Mouse (Mus musculus) hindbrain, embryonic 16.5 days (tissue): ENCODE measurements around the gene Kxd1. TPM values are rescaled to one million over a fixed set of nuclear protein-coding genes. Genes with fewer than 3 reads are reported as not detected.

ENCODE experiments used
- ATAC-seq: fragments of 200-750 bp; cut with Nextera tagmentation; 2 replicates; pipeline ENCODE4 v1.8.0; 2017; ENCODE audit warnings: moderate TSS enrichment, moderate library complexity
- H3K27ac ChIP-seq: fragments of 300-500 bp; sonication (generic); 2 replicates; pipeline ENCODE4 v1.5.1; 2014; ENCODE audit warnings: low read depth, mild to moderate bottlenecking, control low read depth, low read length, moderate library complexity
- H3K27me3 ChIP-seq: fragments of 300-500 bp; sonication (generic); replicated peaks from 2 replicates; pipeline ENCODE4 v1.6.1; 2014; ENCODE audit warnings: low read length; ENCODE audit not compliant: control insufficient read depth, insufficient read depth
- H3K36me3 ChIP-seq: fragments of 300-500 bp; sonication (generic); 2 replicates; pipeline ENCODE4 v1.6.1; 2014; ENCODE audit warnings: mild to moderate bottlenecking, low read length, moderate library complexity, mixed read lengths; ENCODE audit not compliant: control insufficient read depth, insufficient read depth
- H3K4me1 ChIP-seq: fragments of 300-500 bp; sonication (generic); 2 replicates; pipeline ENCODE4 v1.6.1; 2014; ENCODE audit warnings: low read depth, low read length; ENCODE audit not compliant: control insufficient read depth, insufficient read depth
- H3K4me2 ChIP-seq: fragments of 300-500 bp; sonication (generic); 2 replicates; pipeline ENCODE4 v1.6.1; 2014; ENCODE audit warnings: mild to moderate bottlenecking, low read length, control low read depth, moderate library complexity
- H3K4me3 ChIP-seq: fragments of 300-500 bp; sonication (generic); 2 replicates; pipeline ENCODE4 v1.5.1; 2014; ENCODE audit warnings: mild to moderate bottlenecking, low read length, control low read depth, moderate library complexity
- H3K9ac ChIP-seq: fragments of 300-500 bp; sonication (generic); 2 replicates; pipeline ENCODE4 v1.6.1; 2014; ENCODE audit warnings: low read depth, mild to moderate bottlenecking, control low read depth, low read length, moderate library complexity
- H3K9me3 ChIP-seq: fragments of 300-500 bp; sonication (generic); 2 replicates; pipeline ENCODE4 v1.6.1; 2014; ENCODE audit warnings: mild to moderate bottlenecking, low read length, moderate library complexity; ENCODE audit not compliant: control insufficient read depth
- WGBS: fragments of 180-500 bp; shearing (Covaris S2); extraction: QIAGEN DNeasy Blood & Tissue Kit; methylation state at CpG from one replicate; pipeline ENCODE4 v1.1.7; 2014; 5-methylcytosine and 5-hydroxymethylcytosine counted together
- polyA plus RNA-seq: library from polyadenylated mRNA; unstranded; fragments of >200 nt; fragmentation: Nextera tagmentation; extraction: Ambion mirVana; gene quantifications from 2 replicates; pipeline ENCODE4 v1.2.1, GENCODE M21; 2015

Kxd1 gene
- polyA plus RNA-seq, 1 experiment from 2014 or later: 45.2 TPM

DNA sequence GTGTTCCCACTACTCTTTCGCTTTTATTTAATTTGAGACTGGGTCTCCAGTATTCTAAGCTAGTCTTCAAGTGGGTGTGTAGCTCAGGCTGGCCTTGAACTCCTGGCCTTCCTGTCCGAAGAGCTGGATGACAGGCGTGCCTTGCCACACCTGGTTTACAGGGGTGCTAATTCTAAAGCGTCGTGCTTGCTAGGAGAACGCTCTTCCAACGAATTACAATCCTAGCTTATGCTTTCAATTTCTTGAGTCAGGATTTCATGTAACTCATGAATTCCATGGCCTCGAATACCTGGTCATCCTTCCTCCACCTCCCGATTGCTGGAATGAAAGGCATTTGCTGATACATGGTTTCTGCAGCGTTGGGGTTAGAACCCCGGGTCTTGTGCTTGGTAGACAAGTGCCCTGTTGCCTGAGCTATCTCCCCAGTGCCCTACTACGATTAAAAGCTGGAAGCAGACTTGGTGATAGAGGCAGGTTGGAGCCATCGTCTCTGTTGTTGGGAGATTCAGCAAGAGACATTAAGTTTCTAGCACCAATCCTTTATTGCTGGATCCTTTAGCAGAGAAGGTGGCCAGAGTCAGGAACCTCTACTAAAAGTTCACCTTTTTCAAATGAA, 534 bp upstream of the Kxd1 start:
- WGBS: 35% methylated on average over 13 of the region's 13 CpGs
- H3K4me1 ChIP-seq: peaks cover 21% of the 10 kb centered on the region
- no peak; the same call in 1 of the 2 replicates for ATAC-seq

DNA sequence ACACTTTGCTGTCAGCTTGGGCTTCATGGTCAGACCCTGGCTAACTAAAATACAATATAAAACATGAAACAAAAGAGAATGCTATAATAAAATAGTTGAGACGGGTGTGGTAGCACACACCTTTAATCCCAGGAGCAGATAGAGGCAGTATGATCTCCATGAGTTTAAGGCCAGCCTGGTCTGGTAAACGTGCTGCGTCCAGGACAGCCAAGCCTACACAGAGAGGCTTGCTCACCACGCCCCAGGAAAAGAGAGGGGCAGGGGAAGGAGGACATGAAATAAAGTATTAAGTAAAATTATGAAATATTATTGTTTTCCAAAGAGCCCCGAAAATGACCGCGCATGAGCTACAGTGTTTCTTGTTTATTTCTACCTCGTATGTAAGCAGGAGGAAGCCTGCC, 645 bp downstream of the Kxd1 start:
- 2% methylated on average over 8 of the region's 8 CpGs for WGBS

More for the DNA sequence above, 534 bp upstream of the Kxd1 start:
- Histone ChIP-seq H3K27me3 (no peaks in the 10 kb centered on the region), H3K27ac (peak overlapping the region; percentile 93), H3K4me3 (peak overlapping the region; percentile 81), H3K9me3 (no peaks in the 10 kb centered on the region), H3K4me2 (peak overlapping the region; percentile 89), H3K36me3 (peaks cover 17% of the 10 kb centered on the region), H3K9ac (peak overlapping the region; percentile 98)

DNA sequence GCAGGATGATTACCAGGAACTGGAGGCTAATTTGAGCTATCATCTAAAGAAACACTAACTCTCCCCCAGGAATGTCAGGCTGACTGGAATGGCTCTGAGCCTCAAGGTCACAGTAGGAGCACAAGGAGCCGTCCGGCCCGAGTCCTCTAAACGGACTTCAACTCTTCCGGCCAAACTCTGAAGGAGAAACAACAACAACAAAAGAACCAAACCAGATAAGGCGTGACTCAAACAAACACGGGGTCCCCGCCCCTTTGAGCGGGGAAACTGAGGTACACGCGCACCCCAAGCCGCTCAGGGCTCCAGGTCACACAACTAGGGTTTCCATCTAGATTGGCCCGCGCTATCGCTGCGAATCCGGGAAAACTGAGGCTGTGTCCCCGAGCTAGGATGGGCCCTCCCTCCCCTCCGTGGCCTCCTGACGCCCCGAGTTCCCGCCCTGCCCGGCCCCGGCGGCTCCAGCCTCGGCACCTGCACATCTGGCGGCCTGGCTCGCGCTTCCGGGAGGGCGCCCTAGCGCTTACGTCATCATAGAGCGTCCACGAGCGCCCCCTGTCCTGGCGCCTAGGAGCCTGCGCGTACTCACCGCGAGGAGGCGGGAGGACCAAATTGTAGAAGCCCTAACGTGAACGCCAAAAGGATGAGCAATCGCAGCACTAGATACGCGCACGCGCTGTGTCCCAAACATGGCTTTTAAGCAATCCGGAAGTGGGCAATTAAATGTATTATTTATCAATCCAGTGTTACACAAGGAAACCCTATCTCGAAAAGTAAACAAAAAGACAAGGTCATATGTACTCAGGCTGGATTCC, 5.0 kb downstream of the Kxd1 start:
- peak; percentile 86 for ATAC-seq
- WGBS: under 1% methylated on average over 50 of the region's 51 CpGs

More for the DNA sequence above, 645 bp downstream of the Kxd1 start:
- Histone ChIP-seq H3K27me3 (no peaks in the 10 kb centered on the region), H3K27ac (peak overlapping the region; percentile 93), H3K9me3 (no peaks in the 10 kb centered on the region), H3K36me3 (peaks cover 12% of the 10 kb centered on the region), H3K4me2 (peak overlapping the region; percentile 64), H3K4me1 (peaks cover 25% of the 10 kb centered on the region), H3K4me3 (peak overlapping the region; percentile 81), H3K9ac (peak overlapping the region; percentile 98)
- 0 out of 2 replicates have a peak, but pooled peaks have one; percentile 19 for ATAC-seq

DNA sequence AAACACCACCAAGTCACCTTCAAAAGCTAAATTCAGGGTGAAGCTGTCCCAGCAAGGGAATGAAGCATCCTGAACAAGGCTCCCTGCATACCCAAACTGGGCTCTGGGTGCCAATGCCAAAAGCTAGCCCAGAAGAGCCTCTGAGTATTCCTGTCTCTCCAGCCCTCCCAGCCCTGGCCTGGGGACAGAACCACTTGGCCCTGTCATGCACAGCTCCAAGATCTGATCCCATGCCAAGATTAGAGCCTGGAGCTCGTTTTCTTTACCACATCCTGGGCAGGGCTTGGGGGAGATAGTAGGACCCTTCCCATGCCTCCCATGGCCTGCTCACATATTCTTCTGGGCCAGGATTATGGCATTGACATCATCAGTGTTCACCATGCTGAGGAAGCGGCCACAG, 8.2 kb downstream of the Kxd1 start:
- no peaks in the 10 kb centered on the region for H3K9me3 ChIP-seq
- no peak overlapping the region for H3K4me3 ChIP-seq
- no peak overlapping the region for H3K9ac ChIP-seq
- ATAC-seq: no peak
- no peaks in the 10 kb centered on the region for H3K36me3 ChIP-seq
- 64% methylated on average over 2 of the region's 2 CpGs for WGBS
- peaks cover 10% of the 10 kb centered on the region for H3K4me1 ChIP-seq
- no peaks in the 10 kb centered on the region for H3K27me3 ChIP-seq
- no peak overlapping the region for H3K4me2 ChIP-seq
- H3K27ac ChIP-seq: no peak overlapping the region

More for the DNA sequence above, 5.0 kb downstream of the Kxd1 start:
- peak overlapping the region; percentile 84 for H3K4me3 ChIP-seq
- H3K4me2 ChIP-seq: peak overlapping the region; percentile 92
- H3K27ac ChIP-seq: peak overlapping the region; percentile 84
- no peaks in the 10 kb centered on the region for H3K9me3 ChIP-seq
- H3K9ac ChIP-seq: peak overlapping the region; percentile 88
- peaks cover 16% of the 10 kb centered on the region for H3K4me1 ChIP-seq
- H3K27me3 ChIP-seq: no peaks in the 10 kb centered on the region
- H3K36me3 ChIP-seq: no peaks in the 10 kb centered on the region

DNA sequence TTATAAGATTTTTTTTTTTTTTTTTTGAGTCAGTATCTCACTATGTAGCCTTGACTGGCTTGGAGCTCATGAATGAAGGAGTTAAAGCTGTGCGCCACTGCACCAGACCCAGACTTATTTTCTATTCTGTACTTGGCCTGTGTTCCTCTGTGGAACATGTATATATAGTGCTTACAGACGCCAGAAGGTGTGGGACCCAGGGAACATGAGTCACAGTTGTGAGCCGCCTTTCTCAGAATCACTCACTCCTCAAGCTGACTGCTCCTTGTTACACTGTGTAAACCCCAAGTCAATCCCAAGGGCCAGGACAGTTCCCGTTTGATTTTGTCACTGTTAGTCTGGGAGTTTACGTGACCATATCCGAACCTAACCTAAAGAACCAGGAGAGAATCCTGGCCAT, 8.7 kb downstream of the Kxd1 start:
- 92% methylated on average over 6 of the region's 6 CpGs for WGBS
- Histone ChIP-seq H3K4me3 (no peak overlapping the region), H3K27me3 (no peaks in the 10 kb centered on the region), H3K4me2 (no peak overlapping the region), H3K9ac (no peak overlapping the region), H3K36me3 (peaks cover 3% of the 10 kb centered on the region; the same call in 1 of the 2 replicates), H3K9me3 (no peaks in the 10 kb centered on the region), H3K4me1 (peaks cover 10% of the 10 kb centered on the region), H3K27ac (no peak overlapping the region)
- ATAC-seq: no peak

DNA sequence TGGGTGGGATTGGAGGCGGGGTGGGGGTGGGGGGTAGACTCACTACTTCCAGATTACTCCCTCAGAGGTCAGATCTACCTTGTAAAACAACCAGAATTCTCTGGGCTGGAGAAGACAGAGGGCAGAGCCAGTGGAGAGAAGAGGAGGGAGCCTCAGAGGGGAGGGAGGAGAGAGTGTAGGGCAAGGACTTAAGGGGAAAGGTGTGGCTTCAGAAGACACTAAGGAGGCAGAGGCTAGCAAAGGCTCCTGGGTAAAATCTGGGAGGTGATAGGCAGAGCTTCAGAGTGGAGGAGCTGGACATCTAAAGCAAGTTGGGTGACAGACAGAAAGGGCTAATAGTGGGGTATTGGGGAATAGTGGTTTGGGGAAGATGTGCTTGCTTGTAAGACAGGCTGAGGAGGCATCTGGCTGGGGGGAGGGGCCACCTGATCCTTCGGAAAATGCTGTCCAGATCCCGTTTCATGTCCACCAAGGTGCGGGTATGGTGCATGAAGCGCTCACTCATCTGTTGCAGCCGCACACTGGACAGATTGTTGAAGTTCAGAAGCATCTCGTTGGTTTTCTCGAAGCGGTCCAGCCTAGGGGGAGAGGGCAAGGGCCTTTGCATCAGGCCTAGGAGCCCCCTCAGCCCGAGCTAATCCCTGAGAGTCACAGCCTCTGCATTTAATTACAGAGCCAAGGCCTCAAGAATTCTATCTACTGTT, 9.7 kb downstream of the Kxd1 start:
- H3K27me3 ChIP-seq: no peaks in the 10 kb centered on the region

DNA sequence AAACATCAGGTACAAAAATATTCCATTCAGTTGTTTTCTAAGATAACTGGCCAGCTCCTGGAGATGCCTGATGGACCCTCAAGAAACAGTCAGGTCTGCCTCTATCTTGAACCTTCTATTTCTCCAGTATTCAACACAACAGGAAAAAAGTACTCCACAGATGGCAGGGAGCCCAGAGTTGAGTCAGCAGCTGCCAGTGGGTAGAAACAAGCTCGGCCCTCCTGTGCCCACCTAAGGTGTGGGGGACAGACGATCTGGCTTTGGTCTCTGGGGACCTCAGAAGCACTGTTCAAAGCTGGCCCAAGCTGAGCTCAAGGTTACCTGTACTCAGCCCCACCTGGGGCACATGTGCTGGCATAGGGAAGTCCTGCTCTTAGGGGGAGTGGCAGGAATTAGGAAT, 14.3 kb downstream of the Kxd1 start:
- no peaks in the 10 kb centered on the region for H3K27me3 ChIP-seq
- no peak overlapping the region for H3K4me2 ChIP-seq
- no peaks in the 10 kb centered on the region for H3K9me3 ChIP-seq
- H3K27ac ChIP-seq: no peak overlapping the region
- peaks cover 8% of the 10 kb centered on the region; the same call in 1 of the 2 replicates for H3K36me3 ChIP-seq
- 51% methylated on average over 2 of the region's 2 CpGs for WGBS
- peaks cover 17% of the 10 kb centered on the region for H3K4me1 ChIP-seq
- no peak overlapping the region; the same call in 1 of the 2 replicates for H3K9ac ChIP-seq
- H3K4me3 ChIP-seq: no peak overlapping the region
- ATAC-seq: no peak

More for the DNA sequence above, 9.7 kb downstream of the Kxd1 start:
- Histone ChIP-seq H3K27ac (no peak overlapping the region), H3K36me3 (peaks cover 6% of the 10 kb centered on the region; the same call in 1 of the 2 replicates), H3K4me3 (no peak overlapping the region), H3K4me1 (peaks cover 7% of the 10 kb centered on the region), H3K9me3 (no peaks in the 10 kb centered on the region), H3K4me2 (no peak overlapping the region), H3K9ac (no peak overlapping the region)
- WGBS: 74% methylated on average over 10 of the region's 10 CpGs
- ATAC-seq: no peak

DNA sequence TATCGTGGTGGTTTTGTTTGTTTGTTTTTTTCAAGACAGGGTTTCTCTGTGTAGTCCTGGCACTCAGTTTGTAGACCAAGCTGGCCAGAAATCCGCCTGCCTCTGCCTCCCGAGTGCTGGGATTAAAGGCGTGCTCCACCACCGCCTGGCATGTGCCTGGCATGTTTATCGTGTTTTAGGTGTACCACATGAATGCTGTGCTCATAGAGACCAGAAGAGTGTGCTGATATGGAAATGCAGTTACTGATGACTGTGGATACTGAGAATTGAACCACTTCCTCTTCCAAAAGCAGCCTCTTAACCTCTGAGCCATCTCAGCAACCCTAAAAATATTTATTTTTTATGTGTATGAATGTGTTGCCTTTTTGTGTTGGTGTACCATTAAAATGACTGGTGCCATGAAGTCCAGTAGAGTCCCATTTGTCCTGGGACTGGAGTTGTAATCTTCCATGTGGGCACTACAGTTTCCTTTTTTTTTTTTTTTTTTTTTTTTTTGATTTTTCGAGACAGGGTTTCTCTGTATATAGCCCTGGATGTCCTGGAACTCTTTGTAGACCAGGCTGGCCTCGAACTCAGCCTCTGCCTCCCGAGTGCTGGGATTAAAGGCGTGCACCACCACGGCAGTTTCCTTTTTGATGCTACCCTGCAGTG, 15.4 kb downstream of the Kxd1 start:
- Histone ChIP-seq H3K36me3 (peaks cover 15% of the 10 kb centered on the region), H3K9ac (no peak overlapping the region), H3K4me3 (no peak overlapping the region), H3K4me1 (peaks cover 17% of the 10 kb centered on the region), H3K9me3 (no peaks in the 10 kb centered on the region), H3K27ac (no peak overlapping the region), H3K27me3 (no peaks in the 10 kb centered on the region), H3K4me2 (no peak overlapping the region)
- WGBS: 95% methylated on average over 11 of the region's 11 CpGs
- no peak for ATAC-seq
